Mouse (Mus musculus) heart, adult 18-20 months (tissue): ENCODE data around the gene Nxph4. TPM values are rescaled to one million over a fixed set of nuclear protein-coding genes. Genes with fewer than 3 reads are reported as not detected.
A peak's percentile ranks its signal among the peaks of the same experiment; 100 is the strongest.

Source experiments
- DNase-seq, 2 experiments: peaks; one replicate each; pipeline ENCODE4 v3.0.0; 2021 to 2022; ENCODE audit warnings: mixed read lengths in 1 of 2
- total RNA-seq, 2 experiments: library from RNA; stranded (reverse); gene quantifications; 2 replicates each; pipeline ENCODE4 v1.2.3; 2021

Gene Nxph4
- total RNA-seq, 2 experiments from 2014 or later: 0.35 to 0.39 TPM

DNA sequence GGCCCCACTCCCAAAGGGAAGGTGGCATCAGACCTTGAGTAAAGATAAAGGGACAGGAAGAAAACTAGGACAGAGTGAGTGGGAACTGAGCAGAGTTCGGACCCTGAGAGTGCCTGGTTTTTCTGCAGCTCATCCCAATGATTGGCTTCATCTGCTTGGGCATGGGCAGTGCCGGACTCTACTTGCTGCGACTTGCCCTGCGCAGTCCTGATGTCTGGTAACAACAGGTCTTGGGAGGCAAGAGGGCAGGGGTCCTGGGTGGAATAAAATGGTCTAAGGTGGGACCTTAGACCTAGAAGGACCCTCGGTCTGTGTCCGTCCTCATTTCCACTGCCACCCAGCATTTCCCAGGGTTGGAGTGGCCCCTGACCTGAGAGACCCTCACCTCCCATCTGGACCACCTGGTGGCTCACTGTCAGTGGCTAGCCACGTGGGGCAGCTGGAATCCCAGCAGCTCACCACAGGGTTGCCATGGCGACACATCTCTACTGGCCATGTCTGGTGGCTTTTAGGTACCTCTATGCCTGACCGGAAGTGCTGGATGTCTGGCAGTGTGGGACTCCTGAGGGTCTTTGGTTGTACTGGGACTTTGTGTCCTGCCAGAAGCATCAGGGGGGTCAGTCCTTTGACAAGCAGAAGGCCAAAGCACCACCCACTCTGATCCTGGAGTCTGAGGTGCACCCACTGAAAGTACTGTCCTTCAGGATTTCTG, 18.9 kb downstream of the Nxph4 start:
- DNase-seq: no peak

- peak; percentile 81 to 82 for DNase-seq
Observed at GRCm38 (mm10) chr10:127514764-127515163, 19.6 kb downstream of the Nxph4 start, which contains the start of gene Ndufa4l2. TSS of gene Ndufa4l2 (plus strand) at chr10:127514967.

DNA sequence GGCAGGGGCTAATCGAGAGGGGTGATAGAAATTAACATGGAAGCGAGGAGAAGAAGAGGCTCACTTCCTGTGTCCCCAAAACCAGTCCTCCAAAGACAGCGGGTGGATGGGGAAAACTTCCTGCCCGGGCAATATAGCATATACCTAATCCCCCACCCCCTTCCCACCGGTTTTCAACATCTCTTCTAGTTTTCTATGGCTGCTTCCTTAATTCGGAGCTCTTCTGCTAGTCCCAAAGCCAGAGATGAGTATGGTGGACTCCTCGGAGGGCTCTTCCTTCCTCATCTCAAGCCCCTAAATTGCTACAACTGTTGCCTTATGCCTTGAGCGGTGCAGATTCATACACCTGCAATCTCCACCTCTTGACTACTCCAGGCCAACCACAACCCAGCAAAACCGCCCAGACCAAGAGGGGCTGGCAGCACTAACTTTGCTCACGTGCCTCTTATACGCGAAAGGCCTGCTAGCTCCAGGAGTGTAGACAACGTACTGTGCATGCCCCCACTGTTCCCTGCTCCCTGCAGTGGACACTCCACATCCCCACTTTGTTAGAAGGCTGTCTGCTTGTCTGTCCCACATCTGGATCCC, 20.2 kb downstream of the Nxph4 start:
- no peak for DNase-seq

DNA sequence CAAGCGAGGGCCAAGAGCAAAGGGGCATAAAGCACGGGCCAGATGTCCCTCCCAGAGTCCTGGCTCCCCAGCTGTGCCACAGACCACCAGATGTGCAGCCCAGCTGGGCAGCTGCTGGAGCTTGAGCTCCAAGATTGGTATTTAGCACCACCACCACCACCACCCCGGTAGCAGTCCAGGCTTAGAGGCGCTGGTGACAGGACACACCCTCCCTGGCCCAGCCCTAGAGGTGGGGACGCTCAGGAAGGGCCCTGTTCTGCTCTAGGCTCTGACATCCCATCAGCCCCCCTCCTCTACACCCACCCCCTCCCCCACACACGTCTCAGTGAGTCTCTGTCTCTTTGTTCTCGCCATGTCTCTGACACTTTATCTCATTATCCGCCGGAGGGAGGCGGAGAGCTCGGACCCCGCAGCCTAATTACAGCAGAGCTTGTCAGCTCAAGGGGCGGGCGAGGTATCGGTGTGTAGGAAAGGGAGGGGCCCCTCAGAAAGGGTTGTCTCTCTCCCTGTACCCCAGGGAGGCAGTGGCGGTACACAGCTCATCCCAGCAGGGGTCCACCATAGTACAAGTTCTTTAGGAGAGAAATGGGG, 20.8 kb downstream of the Nxph4 start:
- DNase-seq: no peak

GRCm38 (mm10) chr10:127512813-127513212, 21.5 kb downstream of the Nxph4 start:
- peak; percentile 92 to 98 for DNase-seq

DNA sequence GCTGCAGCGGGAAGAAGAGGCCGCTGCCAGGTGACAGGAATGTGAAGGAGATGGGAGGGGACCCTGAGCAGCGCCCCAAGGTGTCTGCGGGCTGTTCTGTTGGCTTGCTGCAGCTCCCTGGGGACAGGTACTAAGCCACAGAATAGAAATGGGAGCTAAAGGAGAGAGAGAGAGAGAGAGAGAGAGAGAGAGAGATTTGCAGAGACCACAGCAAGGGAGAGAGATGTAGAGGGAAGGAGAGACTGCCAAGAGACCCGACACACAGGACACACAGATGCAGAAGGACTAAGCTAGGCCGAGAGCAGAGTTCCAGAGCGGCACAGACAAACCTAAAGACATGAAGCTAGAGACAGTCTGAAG, 22.1 kb downstream of the Nxph4 start:
- DNase-seq: no peak

GRCm38 (mm10) chr10:127511634-127512306, 22.6 kb downstream of the Nxph4 start:
- no peak for DNase-seq

GRCm38 (mm10) chr10:127510895-127511617, 23.3 kb downstream of the Nxph4 start:
- no peak for DNase-seq

DNA sequence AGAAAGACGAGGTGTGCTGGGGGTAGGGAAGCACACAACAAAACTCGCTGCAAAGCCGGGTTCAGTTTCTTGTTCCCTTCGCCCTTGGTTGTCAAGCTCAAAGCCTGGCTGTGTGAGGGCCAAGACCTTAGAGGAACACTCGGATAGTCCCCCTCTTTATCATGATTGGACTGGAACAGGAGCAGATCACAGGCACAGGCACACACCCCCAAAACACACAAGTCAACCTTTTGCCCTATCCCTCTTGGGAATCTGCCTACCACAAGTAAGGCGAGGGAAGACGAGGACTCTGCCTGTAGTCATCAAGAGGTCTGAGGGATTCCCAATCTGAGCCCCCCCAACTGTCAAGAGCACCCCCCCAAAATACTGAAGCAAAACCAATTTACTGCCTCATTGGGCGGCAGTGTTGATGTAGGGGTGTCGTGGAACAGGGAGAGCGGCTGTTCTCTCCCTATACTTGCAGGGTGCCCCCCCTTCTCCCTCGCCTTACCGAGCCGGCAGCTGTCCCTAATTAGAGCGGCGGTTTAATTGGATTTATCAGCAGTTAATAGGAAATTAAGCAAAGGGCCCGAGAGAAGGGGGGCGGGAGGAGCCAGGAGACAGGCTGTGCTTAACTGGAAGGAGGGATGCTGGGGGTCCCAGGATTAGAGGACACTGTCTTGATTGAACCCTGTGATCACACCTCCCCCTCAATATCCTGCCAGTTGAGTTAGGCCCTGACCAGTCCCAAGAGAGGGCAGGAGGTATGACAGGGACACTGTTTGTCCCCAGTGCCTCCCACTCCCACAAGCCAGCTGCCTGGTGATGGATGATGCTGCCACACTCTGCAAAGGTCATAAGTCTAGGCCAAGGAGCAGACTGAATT, 24.3 kb downstream of the Nxph4 start:
- no peak for DNase-seq

GRCm38 (mm10) chr10:127509051-127509836, 25.1 kb downstream of the Nxph4 start:
- peak; percentile 76 to 90 for DNase-seq

GRCm38 (mm10) chr10:127508239-127508638, 26.1 kb downstream of the Nxph4 start:
- DNase-seq: peak; percentile 47 to 69

GRCm38 (mm10) chr10:127500894-127501893, 33.2 kb downstream of the Nxph4 start, which contains the start of gene Stac3:
TSS of gene Stac3 (plus strand) at chr10:127501686.
- no peak for DNase-seq

- no peak for DNase-seq
Observed at GRCm38 (mm10) chr10:127500042-127500441, 34.3 kb downstream of the Nxph4 start.

GRCm38 (mm10) chr10:127499516-127499915, 34.8 kb downstream of the Nxph4 start:
- DNase-seq: no peak

DNA sequence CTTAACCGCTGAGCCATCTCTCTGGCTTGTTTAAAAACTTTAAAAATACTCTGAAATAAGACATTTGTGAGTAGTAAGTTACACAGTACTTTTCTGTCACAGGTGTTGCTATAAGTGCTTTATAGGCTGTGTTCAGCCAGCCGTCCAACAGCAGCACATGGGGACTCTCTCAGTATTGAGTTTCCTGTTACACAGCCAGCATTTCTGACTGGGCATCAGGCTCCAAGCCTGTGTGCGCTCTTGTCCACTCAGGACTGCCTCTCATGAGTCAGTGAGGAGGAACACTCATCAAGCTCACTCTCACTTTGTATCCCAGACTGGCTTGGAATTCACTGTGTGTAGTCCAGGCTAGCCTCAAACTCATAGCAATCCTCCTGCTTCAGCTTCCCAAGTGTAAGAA, 38.2 kb downstream of the Nxph4 start:
- no peak for DNase-seq

- no peak for DNase-seq
Observed at GRCm38 (mm10) chr10:127492118-127492517, 42.2 kb downstream of the Nxph4 start.

DNA sequence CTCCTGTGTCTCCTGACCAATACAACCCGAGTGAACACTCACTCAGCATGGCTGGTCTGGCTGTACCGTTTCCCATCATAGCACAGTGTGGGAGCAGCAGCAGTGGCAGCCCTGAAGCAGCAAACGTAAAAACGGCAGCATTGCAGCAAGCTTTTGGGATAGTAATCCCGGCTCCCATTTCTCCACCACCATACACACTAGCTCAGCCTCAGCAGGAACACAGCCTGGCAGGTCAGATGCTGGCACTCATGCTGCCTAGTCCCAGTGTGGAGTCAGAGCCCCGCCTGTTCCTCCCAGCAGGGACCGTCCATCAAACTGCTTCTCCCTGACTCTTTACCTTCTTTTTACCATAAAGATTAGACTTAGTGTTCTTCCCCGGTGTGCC, 43.2 kb downstream of the Nxph4 start:
- DNase-seq: no peak

DNA sequence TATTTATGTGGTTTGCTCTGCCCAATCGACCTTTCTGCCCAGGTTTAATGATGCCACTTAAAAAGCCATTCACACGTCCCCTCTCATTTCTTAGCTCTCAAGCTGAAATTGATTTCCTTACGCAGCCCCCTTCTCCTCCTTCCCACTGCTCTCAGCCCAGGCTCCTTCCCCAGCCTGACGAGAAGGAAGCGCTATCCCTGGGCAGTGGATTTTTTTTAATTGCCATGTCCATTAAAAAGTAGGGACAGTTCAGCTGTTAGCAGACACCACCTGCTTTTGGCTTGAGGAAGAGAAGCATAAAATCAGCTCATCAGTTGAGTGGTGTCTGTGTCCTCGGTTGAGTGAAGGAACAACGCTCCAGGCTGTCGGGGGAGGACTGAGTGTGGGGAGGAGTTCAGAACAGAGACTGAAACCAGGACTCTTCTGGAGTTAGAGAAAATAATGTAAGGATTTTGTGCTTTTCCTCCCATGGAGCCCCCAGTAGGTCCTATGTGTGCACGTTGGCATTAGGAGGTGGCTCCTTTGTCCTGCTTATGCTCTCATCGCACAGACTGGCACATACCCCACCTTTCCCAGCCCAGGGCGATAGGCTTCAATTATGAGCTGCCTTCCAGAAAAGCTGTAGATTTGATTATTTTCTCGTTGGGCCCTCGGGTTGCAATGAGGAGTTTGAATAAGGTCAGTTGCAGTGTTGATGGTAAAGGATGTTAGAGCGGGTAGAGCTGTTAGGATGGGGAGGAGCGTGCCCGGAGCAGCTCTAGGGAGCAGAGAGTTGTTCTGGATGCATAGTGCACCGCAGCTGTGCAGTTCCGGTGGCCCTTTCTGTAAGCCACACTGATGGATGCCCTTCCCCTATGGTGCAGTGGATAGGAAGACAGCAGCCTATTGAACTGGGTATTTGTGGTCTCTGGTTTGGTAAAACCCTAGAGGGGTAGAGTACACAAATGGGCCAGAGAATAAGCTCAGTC, 43.9 kb downstream of the Nxph4 start:
- DNase-seq: no peak
